Mouse (Mus musculus): ENCODE results near the gene Pkd1l3.

Pkd1l3 gene

DNA sequence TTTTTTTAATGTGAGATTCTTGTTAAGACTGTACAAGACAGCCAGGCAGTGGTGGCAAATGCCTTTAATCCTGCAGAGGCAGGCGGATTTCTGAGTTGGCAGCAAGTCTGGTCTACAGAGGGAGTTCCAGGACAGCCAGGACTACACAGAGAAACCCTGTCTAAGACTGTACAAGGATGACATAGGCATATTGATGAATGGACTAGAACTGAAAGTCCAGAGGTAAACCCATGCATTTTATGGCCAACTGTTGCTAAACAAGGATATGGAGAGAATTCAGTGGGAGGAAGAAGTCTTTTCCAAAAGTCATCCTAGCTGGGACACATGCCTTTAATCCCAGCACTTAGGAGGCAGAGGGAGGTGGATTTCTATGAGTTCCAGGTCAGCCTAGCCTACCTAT is 83.4 kb downstream of the Pkd1l3 start:
- no peak for DNase-seq (ENCODE audit: low read depth in 1 of 2, low spot score in 2 of 2)

DNA sequence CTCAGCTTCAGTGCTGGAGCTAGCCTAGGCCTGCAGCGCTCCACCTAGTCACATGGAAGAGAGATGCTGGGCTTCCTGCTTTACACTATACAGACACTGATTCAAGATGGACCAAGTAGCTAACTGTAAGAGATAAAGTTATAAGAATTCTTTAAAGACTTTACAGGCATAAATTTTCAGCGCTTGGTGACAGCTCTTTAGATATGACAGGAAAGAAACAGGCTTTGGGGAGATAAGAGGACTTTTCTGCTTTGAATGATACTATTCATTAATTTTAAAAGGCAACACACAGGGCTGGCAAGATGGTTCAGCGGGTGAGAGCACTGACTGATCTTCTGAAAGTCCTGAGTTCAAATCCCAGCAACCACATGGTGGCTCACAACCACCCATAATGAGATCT is 84.2 kb downstream of the Pkd1l3 start:
- no peak for DNase-seq (ENCODE audit: low read depth in 1 of 2, low spot score in 2 of 2)

- peak in 1 of 2 experiments; percentile 6 for DNase-seq (ENCODE audit: low read depth in 1 of 2, low spot score in 2 of 2)
Measured at GRCm38 (mm10) chr8:109704565-109705319, 90.4 kb downstream of the Pkd1l3 start.

- DNase-seq (ENCODE audit: low read depth in 1 of 2, low spot score in 2 of 2): peak; percentile 42 to 60
Measured at GRCm38 (mm10) chr8:109705320-109706075, 91.2 kb downstream of the Pkd1l3 start, which contains the start of gene Zfp821. TSS of gene Zfp821 (plus strand) at chr8:109705546.

DNA sequence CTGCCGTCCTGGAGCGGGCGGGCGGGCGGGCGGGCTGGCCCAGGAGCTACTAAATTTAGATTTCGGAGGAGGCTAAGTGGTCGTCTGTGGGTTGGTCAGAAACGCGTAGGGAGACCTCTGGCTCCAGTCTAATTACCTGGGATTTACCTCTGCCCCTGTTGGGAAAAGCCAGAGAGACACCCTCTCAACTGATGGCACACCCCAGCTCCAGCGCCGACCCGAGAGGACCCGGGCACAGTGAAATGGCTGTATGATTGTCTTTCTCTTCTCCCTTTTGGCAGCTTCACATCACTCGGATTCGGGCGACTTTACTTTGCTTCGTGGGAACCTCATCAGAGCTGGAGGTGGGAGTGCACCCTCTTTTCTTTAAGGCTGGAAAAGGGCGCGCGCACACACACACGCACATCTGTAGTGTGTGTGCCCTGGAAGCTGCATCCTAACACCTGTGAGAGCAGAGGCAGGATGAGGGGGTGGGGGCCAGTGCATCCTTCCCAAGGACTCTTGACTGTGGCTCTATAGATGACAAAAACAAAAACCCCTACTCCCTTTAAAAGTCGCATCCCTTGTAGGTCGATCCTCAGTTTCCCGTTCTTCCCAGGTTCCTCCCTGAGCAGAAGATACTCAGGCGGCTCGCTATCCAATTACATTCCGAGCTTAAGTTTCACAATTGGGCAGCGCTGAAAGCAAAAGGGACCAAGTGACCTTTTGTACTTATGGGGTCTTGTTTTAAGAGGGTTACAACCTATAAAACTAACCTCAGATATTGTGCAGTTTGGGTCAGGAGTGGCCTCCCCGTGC is 92.0 kb downstream of the Pkd1l3 start:
- no peak for DNase-seq (ENCODE audit: low read depth in 1 of 2, low spot score in 2 of 2)

DNA sequence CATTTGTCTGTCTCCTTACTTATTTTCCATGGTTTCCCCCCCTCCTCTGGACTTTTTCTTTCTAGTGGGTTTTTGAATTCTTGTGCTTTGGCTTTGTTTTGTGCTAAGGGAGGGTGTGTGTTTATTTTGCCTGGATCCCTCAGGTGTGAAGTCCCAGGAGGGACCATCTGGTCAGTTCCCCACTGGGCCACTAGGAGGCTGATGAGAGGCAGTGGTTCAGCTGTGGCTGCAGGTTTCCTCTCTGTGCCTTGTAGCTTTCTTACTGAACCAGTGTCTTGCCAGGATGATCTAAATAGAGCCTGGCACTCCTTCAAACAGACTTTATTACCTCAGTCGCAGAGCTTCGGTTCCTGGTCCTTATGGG is 92.5 kb downstream of the Pkd1l3 start:
- peak in 1 of 2 experiments; percentile 60 for DNase-seq (ENCODE audit: low read depth in 1 of 2, low spot score in 2 of 2)

DNA sequence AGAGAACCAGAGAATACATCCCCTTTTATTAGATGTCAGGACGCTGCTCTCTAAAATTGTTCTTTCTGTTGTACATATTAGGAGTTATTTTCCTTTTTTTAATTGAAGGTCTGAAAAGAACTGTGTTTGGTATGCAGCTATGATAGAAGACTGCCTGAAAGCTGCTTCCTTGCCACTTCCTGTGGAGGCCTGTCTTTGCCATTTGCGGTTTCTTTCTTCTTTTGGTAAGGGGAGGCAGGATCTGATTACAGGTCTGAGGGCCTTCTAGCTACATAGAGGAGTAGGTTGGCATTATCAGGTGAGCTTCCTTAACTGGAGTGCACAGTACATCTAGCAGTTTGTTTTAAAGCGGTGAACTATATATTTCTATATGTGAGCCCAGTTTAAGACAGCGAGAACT is 93.6 kb downstream of the Pkd1l3 start:
- no peak for DNase-seq (ENCODE audit: low read depth in 1 of 2, low spot score in 2 of 2)

- DNase-seq (ENCODE audit: low read depth in 1 of 2, low spot score in 2 of 2): no peak
Measured at GRCm38 (mm10) chr8:109712521-109712920, 98.2 kb downstream of the Pkd1l3 start.

GRCm38 (mm10) chr8:109714961-109715360 is 100.6 kb downstream of the Pkd1l3 start:
- DNase-seq (ENCODE audit: low read depth in 1 of 2, low spot score in 2 of 2): no peak
